Mouse (Mus musculus) cerebellum, adult 2 months (tissue): ENCODE measurements around the gene Ppp1r9b.

ENCODE experiments used
- CTCF ChIP-seq: fragments of 200-500 bp; IDR thresholded peaks from 2 replicates; pipeline ENCODE4 v1.5.1; 2011; ENCODE audit warnings: low read depth, mild to moderate bottlenecking, control low read depth, low read length, moderate library complexity, borderline replicate concordance; ENCODE audit not compliant: insufficient read depth
- POLR2A ChIP-seq: fragments of 200-500 bp; IDR thresholded peaks from 2 replicates; pipeline ENCODE4 v1.6.1; 2011; ENCODE audit warnings: low read length, control low read depth, borderline replicate concordance; ENCODE audit not compliant: insufficient read depth

- no peak for TF ChIP-seq CTCF
- no peak for TF ChIP-seq POLR2A
Measured at GRCm38 (mm10) chr11:94955103-94955502, 35.7 kb upstream of the Ppp1r9b start.
